Mouse (Mus musculus) testis, postnatal 10 days (tissue): ENCODE data around the gene Eva1c.

Experiments used
- DNase-seq: peaks from one replicate; pipeline ENCODE4 v3.0.0; 2021; ENCODE audit warnings: low spot score

Eva1c gene

DNA sequence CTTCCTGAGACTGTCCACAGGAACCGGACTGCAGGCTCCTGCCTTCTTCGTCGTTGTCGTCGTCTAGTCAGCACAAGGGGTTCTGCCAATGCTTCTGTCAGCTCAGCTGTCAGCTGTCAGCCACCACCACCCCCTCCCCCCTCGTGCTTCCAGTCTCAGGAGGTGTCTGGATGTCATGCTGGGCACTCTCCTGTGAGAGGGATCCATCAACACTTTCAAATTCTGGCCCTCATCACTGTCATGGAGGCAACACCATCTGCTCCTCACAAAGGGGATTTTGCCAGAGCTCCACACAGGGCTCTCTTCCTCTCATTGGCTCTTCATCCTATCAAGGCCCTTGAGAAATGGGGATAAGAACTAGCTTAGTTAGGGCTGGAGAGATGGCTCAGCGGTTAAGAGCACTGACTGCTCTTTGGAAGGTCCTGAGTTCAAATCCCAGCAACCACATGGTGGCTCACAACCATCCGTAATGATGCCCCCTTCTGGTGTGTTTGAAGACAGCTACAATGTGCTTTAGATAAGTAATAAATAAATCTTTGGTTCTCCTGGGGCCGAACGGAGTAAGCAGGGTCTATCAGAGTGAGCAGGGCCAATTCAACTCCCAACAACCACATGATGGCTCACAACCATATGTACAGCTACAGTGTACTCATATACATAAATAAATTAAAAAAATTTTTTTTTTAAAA, 95.1 kb downstream of the Eva1c start:
- no peak for DNase-seq

- DNase-seq, result peak; percentile 72
Observed at GRCm38 (mm10) chr16:90924606-90925370, 98.3 kb downstream of the Eva1c start.

DNA sequence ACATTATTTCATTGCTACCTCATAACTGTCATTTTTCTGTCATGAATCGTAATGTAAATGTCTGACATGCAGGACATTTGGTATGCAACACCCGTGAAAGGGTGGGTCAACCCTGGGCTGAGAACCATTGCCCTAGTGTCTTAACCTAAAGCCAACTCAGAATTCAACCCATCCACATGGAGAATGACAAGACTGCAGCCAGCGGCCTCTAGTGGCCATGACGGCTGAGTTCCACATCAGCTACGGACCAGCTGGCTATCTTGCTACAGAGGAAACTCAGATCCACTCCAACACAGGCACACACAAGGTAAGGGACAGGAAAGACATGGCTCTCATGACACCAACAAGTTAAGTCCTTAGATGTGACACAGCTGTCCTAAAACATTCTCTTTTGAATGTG, 98.9 kb downstream of the Eva1c start:
- DNase-seq, result peak; percentile 82

DNA sequence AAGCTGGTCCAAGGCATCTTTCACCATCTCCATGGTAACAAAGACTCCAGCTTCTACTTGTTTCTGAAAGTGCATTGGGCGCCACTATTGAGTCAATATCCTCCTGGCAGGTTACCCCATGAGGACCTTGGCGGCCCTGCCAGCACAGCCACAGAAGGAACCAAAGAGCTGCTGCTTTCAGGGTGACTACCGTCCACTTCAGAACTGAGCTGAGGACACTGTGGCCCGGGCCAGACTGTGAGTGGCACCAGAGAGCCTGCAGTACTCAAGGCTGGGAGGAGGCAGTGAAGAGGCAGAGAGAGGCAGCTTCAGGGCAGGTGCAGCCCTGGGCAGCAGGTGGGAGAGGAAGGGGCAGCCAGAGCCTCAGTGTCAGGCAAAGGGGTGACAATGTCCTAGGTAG, 100.9 kb downstream of the Eva1c start:
- no peak for DNase-seq

DNA sequence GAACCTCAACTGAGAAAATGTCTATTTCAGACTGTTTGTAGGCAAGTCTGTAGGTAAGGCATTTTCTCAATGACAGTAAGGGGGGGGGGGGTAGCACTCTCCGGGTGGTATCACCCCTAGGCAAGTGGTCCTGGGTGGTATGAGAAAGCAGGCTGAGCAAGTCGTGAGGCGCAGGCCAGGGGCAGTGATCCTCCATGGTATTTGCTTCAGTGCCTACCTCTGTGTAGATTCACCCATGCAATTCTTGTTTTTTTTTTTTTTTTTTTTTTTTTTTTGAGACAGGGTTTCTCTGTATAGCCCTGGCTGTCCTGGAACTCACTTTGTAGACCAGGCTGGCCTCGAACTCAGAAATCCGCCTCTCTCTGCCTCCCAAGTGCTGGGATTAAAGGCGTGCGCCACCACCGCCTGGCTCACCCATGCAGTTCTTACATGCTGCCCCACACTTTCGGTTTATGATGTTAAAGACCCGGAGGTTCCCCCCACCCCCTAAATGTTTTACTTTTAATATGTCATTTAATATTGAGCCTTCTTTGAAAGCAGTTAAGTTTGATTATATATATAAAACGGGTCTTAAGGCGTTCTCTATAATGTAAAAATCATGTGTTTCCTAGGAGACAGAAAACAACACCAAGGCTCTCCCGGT, 107.1 kb downstream of the Eva1c start:
- DNase-seq, result no peak

GRCm38 (mm10) chr16:90934193-90934686, 107.7 kb downstream of the Eva1c start:
- peak; percentile 76 for DNase-seq

DNA sequence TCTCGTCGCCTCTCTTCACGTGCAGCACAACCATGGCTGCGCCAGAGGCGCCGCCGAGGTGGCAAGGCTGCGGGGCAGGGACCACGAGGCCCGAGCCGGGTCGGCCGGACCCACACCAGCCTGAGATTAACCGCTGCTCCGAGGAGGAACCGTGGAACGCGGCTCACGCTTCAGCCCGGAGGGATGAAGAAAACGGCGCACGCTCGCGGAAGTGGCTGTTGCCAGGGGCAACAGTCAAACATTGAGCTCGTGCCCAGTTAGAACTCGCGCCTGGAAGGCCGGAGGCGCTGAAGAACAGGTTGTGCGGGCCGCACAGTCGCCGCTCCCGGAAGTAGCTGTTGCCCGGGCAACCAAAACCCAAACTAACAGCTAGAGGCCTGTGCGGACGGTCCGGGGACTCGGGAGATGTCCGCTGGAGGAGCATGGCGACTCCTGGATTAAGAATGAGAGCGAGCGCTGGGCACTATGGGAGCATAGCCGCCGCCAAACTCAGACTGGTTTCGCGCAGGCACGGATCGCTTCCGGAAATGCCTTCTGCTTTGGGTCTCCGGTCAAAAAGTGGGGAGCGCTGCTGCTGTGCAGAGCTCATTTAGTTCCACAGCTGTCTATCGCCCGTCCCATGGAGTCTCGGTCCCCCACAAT, 108.3 kb downstream of the Eva1c start, which contains the start of gene Cfap298:
TSS of gene Cfap298 (minus strand) at position 428 of the 642 bp plus-strand sequence.
- peak; percentile 93 for DNase-seq

GRCm38 (mm10) chr16:90941246-90941645, 114.7 kb downstream of the Eva1c start:
- DNase-seq, result no peak

DNA sequence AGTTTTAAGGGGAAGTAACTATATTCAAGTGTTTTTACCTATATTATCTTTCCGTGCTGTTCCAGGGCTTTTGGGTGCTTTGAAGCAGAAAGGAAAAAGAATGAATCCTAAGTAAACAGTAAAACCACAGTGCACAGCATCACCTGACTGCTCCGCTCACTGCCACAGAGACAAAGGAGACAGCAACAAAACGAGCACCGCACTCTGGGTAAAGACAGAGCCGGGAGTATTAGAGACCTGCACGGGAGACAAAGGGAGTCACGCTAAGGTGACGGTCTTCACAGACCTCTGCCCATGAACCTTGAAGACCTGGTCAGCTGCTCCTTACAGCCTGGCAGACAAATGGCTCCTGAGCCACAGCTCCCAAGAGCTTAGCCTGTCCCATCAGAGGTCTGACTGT, 120.5 kb downstream of the Eva1c start:
- no peak for DNase-seq

DNA sequence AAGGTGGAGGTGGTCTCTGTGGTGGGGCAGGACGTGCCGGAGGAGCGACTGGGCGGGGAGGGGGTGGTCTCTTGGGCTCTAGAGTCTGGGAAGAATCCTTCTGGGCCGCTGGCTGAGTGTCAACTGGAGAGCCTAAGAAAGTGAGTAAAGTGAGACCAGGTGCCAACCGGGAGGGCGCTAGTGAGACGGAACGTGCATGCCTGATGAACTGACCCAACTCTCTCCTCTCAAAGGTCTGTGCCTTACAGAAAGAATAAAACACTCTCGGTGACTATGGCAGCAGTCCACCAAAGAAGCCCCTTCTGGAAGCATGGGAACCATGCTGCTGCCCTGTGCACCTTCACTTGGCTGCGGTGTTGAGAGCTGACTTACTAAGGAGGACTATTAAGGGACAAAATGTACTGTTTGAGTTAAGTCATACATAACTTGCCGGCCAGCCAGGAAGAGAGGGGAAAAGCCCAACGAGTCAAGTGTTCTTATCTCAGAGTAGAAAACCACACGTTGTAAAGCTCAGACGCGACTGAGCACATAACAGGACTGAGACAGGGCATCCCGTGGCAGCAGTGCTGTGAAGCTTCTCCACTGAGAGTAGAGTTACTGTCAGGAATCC, 123.9 kb downstream of the Eva1c start:
- no peak for DNase-seq

- no peak for DNase-seq
Observed at GRCm38 (mm10) chr16:90953147-90953546, 126.6 kb downstream of the Eva1c start.

GRCm38 (mm10) chr16:90953770-90954169, 127.3 kb downstream of the Eva1c start:
- no peak for DNase-seq
